Mouse (Mus musculus): ENCODE results near the gene Rere. TPM values are rescaled to one million over a fixed set of nuclear protein-coding genes. Genes with fewer than 3 reads are reported as not detected.

Gene Rere
- polyA plus RNA-seq, 2 experiments: 4.8 to 5.1 TPM

DNA sequence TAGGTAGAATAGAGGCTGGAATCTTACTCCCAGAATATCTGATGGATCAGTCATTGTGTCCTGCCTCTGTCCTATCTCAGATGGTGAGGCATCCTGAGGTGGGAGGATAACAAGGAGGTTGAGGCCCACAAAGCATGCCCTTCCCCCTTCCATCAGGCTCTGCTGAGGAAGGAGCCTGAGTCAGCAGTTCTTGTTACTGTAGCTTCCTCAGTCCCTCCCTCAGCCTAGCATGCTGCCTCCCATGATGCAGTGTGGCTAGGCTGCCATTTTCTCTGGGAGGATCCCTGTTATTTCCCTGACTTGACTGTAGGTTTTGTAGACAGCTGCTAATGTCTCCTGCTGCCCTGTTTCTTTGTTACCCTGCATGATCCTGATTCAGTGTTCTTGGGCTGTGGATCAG is 241.9 kb downstream of the Rere start:
- no peak overlapping the region for H3K4me3 ChIP-seq (ENCODE audit: insufficient read depth in 1 of 2, low read depth in 2 of 2, low read length in 2 of 2)
- no peaks in the 10 kb centered on the region for H3K9me3 ChIP-seq (ENCODE audit: control insufficient read depth, low read length)
- peak overlapping the region; percentile 80 for H3K27ac ChIP-seq
- ATAC-seq (ENCODE audit: insufficient read depth) (peak; percentile 77), DNase-seq (ENCODE audit: low read depth in 3 of 3, low spot score in 3 of 3) (peak; percentile 68 to 73 (median 72))
- peaks cover 36 to 44% of the 10 kb centered on the region in 2 experiments for H3K4me1 ChIP-seq (replicated peaks; ENCODE audit: control insufficient read depth in 2 of 2, insufficient read depth in 2 of 2, low read length in 1 of 2)
- H3K9ac ChIP-seq (replicated peaks): no peak overlapping the region; the same call in none of the 2 replicates
- no peak for TF ChIP-seq CTCF (IDR thresholded peaks at IDR 0.05; ENCODE audit: low read depth)
- peak; percentile 67 for TF ChIP-seq EP300 (IDR thresholded peaks at IDR 0.05; ENCODE audit: low read depth)
- no peaks in the 10 kb centered on the region for H3K27me3 ChIP-seq (ENCODE audit: control insufficient read depth, insufficient read depth, low read length)
- no peaks in the 10 kb centered on the region for H3K36me3 ChIP-seq (replicated peaks; ENCODE audit: control insufficient read depth, insufficient read depth, low read depth)
- H3K4me2 ChIP-seq (ENCODE audit: low read depth): peak overlapping the region; percentile 24; the same call in 1 of the 2 replicates

- ATAC-seq (ENCODE audit: insufficient read depth) (no peak), DNase-seq (ENCODE audit: low read depth in 3 of 3, low spot score in 3 of 3) (no peak)
- no peaks in the 10 kb centered on the region for H3K27me3 ChIP-seq (ENCODE audit: control insufficient read depth, insufficient read depth, low read length)
- H3K4me3 ChIP-seq (ENCODE audit: insufficient read depth in 1 of 2, low read depth in 2 of 2, low read length in 2 of 2): no peak overlapping the region
- TF ChIP-seq CTCF (IDR thresholded peaks at IDR 0.05; ENCODE audit: low read depth): no peak
- no peak for TF ChIP-seq EP300 (IDR thresholded peaks at IDR 0.05; ENCODE audit: low read depth)
- H3K4me1 ChIP-seq (replicated peaks; ENCODE audit: control insufficient read depth in 2 of 2, insufficient read depth in 2 of 2, low read length in 1 of 2): peaks cover 22 to 29% of the 10 kb centered on the region in 2 experiments
- H3K9me3 ChIP-seq (ENCODE audit: control insufficient read depth, low read length): no peaks in the 10 kb centered on the region
- H3K9ac ChIP-seq (replicated peaks): no peak overlapping the region
- H3K4me2 ChIP-seq (ENCODE audit: low read depth): no peak overlapping the region
- H3K27ac ChIP-seq: no peak overlapping the region
- WGBS (ENCODE audit: insufficient replicate concordance): 58% methylated on average over 1 of the region's 1 CpGs
- H3K36me3 ChIP-seq (replicated peaks; ENCODE audit: control insufficient read depth, insufficient read depth, low read depth): no peaks in the 10 kb centered on the region
Measured at GRCm38 (mm10) chr4:150526269-150526668, 244.8 kb downstream of the Rere start.

GRCm38 (mm10) chr4:150528426-150528825 is 247.0 kb downstream of the Rere start:
- TF ChIP-seq CTCF (IDR thresholded peaks at IDR 0.05; ENCODE audit: low read depth) (no peak), EP300 (IDR thresholded peaks at IDR 0.05; ENCODE audit: low read depth) (no peak)
- no peak overlapping the region for H3K9ac ChIP-seq (replicated peaks)
- no peak for DNase-seq (ENCODE audit: low read depth in 3 of 3, low spot score in 3 of 3)
- no peak overlapping the region for H3K4me3 ChIP-seq (ENCODE audit: insufficient read depth in 1 of 2, low read depth in 2 of 2, low read length in 2 of 2)
- no peak overlapping the region for H3K4me2 ChIP-seq (ENCODE audit: low read depth)
- no peaks in the 10 kb centered on the region for H3K27me3 ChIP-seq (ENCODE audit: control insufficient read depth, insufficient read depth, low read length)
- H3K4me1 ChIP-seq (replicated peaks; ENCODE audit: control insufficient read depth in 2 of 2, insufficient read depth in 2 of 2, low read length in 1 of 2): peaks cover 10 to 12% of the 10 kb centered on the region in 2 experiments
- H3K36me3 ChIP-seq (replicated peaks; ENCODE audit: control insufficient read depth, insufficient read depth, low read depth): no peaks in the 10 kb centered on the region
- no peak overlapping the region for H3K27ac ChIP-seq
- no peak for ATAC-seq (ENCODE audit: insufficient read depth)
- H3K9me3 ChIP-seq (ENCODE audit: control insufficient read depth, low read length): no peaks in the 10 kb centered on the region
- 83% methylated on average over 1 of the region's 1 CpGs for WGBS (ENCODE audit: insufficient replicate concordance)

DNA sequence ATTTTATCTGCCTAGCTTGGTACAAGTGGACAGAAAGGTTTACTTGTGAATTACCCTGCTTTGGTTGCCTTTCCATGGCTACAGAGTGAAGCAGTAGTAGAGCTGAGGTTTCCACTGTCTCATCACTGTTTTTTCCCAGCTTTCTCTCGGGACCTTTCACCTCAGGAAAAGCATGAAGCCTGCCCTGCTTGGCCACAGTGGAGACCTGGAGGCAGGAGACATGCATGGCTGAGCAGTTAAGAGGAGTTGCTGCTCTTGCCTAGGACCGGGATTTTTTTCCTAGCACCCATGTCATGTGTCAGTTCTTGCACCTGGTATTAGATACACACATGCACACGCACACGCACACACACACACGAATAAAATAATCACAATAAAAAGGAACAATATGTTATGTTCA is 247.4 kb downstream of the Rere start:
- peaks cover 6 to 8% of the 10 kb centered on the region in 2 experiments for H3K4me1 ChIP-seq (replicated peaks; ENCODE audit: control insufficient read depth in 2 of 2, insufficient read depth in 2 of 2, low read length in 1 of 2)
- no peaks in the 10 kb centered on the region for H3K36me3 ChIP-seq (replicated peaks; ENCODE audit: control insufficient read depth, insufficient read depth, low read depth)
- no peak overlapping the region for H3K4me2 ChIP-seq (ENCODE audit: low read depth)
- H3K9ac ChIP-seq (replicated peaks): no peak overlapping the region
- H3K27ac ChIP-seq: no peak overlapping the region
- no peaks in the 10 kb centered on the region for H3K9me3 ChIP-seq (ENCODE audit: control insufficient read depth, low read length)
- DNase-seq (ENCODE audit: low read depth in 3 of 3, low spot score in 3 of 3) (no peak), ATAC-seq (ENCODE audit: insufficient read depth) (no peak)
- TF ChIP-seq CTCF (IDR thresholded peaks at IDR 0.05; ENCODE audit: low read depth): no peak
- TF ChIP-seq EP300 (IDR thresholded peaks at IDR 0.05; ENCODE audit: low read depth): no peak
- WGBS (ENCODE audit: insufficient replicate concordance): 81% methylated on average over 5 of the region's 5 CpGs
- H3K27me3 ChIP-seq (ENCODE audit: control insufficient read depth, insufficient read depth, low read length): no peaks in the 10 kb centered on the region
- H3K4me3 ChIP-seq (ENCODE audit: insufficient read depth in 1 of 2, low read depth in 2 of 2, low read length in 2 of 2): no peak overlapping the region

DNA sequence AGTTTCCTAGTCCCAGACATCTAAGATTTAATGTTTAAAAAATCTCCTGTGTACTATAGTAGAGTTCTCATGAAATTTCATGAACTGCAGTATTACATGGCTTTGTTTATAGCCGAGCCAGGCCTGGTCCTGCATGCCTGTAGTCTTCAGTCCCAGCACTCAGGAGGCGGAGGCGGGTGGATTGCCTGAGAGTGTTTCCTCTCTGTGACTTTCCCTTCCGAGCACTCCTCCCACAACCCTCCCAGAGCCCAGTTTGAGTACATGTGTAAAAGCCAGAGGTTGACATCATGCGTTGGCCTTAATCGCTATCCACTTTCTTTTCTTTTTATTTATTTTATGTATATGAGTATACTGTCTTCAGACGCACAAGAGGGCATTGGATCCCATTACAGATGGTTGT is 250.4 kb downstream of the Rere start:
- DNase-seq (ENCODE audit: low read depth in 3 of 3, low spot score in 3 of 3): no peak
- H3K4me1 ChIP-seq (replicated peaks; ENCODE audit: control insufficient read depth in 2 of 2, insufficient read depth in 2 of 2, low read length in 1 of 2): no peaks in the 10 kb centered on the region
- H3K27me3 ChIP-seq (ENCODE audit: control insufficient read depth, insufficient read depth, low read length): no peaks in the 10 kb centered on the region
- WGBS (ENCODE audit: insufficient replicate concordance): 76% methylated on average over 7 of the region's 7 CpGs
- no peak overlapping the region for H3K4me3 ChIP-seq (ENCODE audit: insufficient read depth in 1 of 2, low read depth in 2 of 2, low read length in 2 of 2)
- H3K9ac ChIP-seq (replicated peaks): no peak overlapping the region
- H3K4me2 ChIP-seq (ENCODE audit: low read depth): no peak overlapping the region
- no peak overlapping the region for H3K27ac ChIP-seq
- H3K9me3 ChIP-seq (ENCODE audit: control insufficient read depth, low read length): no peaks in the 10 kb centered on the region
- H3K36me3 ChIP-seq (replicated peaks; ENCODE audit: control insufficient read depth, insufficient read depth, low read depth): no peaks in the 10 kb centered on the region; the same call in 1 of the 2 replicates
- ATAC-seq (ENCODE audit: insufficient read depth): no peak
- TF ChIP-seq CTCF (IDR thresholded peaks at IDR 0.05; ENCODE audit: low read depth): no peak
- no peak for TF ChIP-seq EP300 (IDR thresholded peaks at IDR 0.05; ENCODE audit: low read depth)

Data from liver, embryonic 14.5 days (tissue).